11 mouse cellular contexts compared by ENCODE assay signal in the genomic region with DNA sequence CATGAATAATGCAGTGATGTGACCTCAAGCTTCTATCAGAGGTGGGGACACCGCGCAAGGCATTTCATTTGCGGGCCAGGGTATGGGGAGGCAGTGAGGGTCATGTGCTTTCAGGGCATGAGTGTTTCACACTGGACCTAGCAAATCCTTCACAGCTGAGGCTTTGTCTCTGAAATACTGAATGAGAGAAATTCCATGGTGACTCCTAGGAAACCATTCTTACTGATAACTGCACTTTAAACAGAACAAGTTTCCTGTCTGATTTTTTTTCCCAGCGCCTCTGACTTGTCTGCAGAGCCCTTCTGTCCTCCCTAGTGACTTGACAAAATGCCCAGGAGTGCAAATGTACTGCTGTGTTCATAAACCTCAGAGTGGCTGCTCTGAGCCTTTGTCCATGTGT. TPM values are rescaled to one million over a fixed set of nuclear protein-coding genes. Genes with fewer than 3 reads are reported as not detected.
A peak's percentile ranks its signal among the peaks of the same experiment; 100 is the strongest.
DNase-seq lines count a peak whose midpoint lies in the region; ATAC-seq lines count a peak whose summit lies in the region.
"Had no signal": no experiment of that assay in that cellular context is flagged by ENCODE, and none has a peak within 500 bp of the region (broad histone marks: within the 10 kb centered on the region; RNA-seq: fewer than 3 reads in every experiment).

No protein-coding gene starts in this region.

- peaks cover 20% of the 10 kb centered on the region for H3K36me3 ChIP-seq in lung, embryonic 16.5 days (ENCODE audit: control insufficient read depth, insufficient read depth, low read length)
- H3K36me3 ChIP-seq in hindbrain, embryonic 10.5 days, result peaks cover 36% of the 10 kb centered on the region
- 0 out of 2 replicates have a peak, but pooled peaks cover 9% of the 10 kb centered on the region for H3K36me3 ChIP-seq in neural tube, embryonic 12.5 days

- no peak overlapping the region for H3K4me3 ChIP-seq in lung, embryonic 16.5 days (ENCODE audit: low read length)
- no peak overlapping the region for H3K4me3 ChIP-seq in hindbrain, embryonic 10.5 days
- H3K4me3 ChIP-seq in neural tube, embryonic 12.5 days, result no peak overlapping the region
- H3K4me3 ChIP-seq: limb, embryonic 15.5 days had no signal

- peaks cover 31% of the 10 kb centered on the region for H3K4me1 ChIP-seq in lung, embryonic 16.5 days (replicated peaks; ENCODE audit: control insufficient read depth, insufficient read depth, low read length)
- peaks cover 100% of the 10 kb centered on the region for H3K4me1 ChIP-seq in hindbrain, embryonic 10.5 days (replicated peaks)
- H3K4me1 ChIP-seq in neural tube, embryonic 12.5 days, result peaks cover 89% of the 10 kb centered on the region

- no peaks in the 10 kb centered on the region for H3K9me3 ChIP-seq in lung, embryonic 16.5 days (ENCODE audit: control insufficient read depth, low read length)
- no peaks in the 10 kb centered on the region for H3K9me3 ChIP-seq in hindbrain, embryonic 10.5 days
- no peaks in the 10 kb centered on the region for H3K9me3 ChIP-seq in neural tube, embryonic 12.5 days
- H3K9me3 ChIP-seq: G1E; limb, embryonic 15.5 days had no signal

- peak overlapping the region; percentile 43 for H3K27ac ChIP-seq in lung, embryonic 16.5 days (ENCODE audit: low read length)
- peak overlapping the region; percentile 87 for H3K27ac ChIP-seq in hindbrain, embryonic 10.5 days
- peak overlapping the region; percentile 43 for H3K27ac ChIP-seq in neural tube, embryonic 12.5 days
- H3K27ac ChIP-seq: limb, embryonic 15.5 days had no signal

- no peak overlapping the region for H3K4me2 ChIP-seq in lung, embryonic 16.5 days (ENCODE audit: low read depth, low read length)
- H3K4me2 ChIP-seq in neural tube, embryonic 12.5 days (replicated peaks), result no peak overlapping the region
- H3K4me2 ChIP-seq: limb, embryonic 15.5 days had no signal

- no peaks in the 10 kb centered on the region for H3K27me3 ChIP-seq in lung, embryonic 16.5 days (ENCODE audit: control insufficient read depth, insufficient read depth, low read depth, low read length)
- peaks cover 16% of the 10 kb centered on the region for H3K27me3 ChIP-seq in hindbrain, embryonic 10.5 days (ENCODE audit: insufficient read depth, poor library complexity, severe bottlenecking)
- H3K27me3 ChIP-seq in neural tube, embryonic 12.5 days (replicated peaks), result no peaks in the 10 kb centered on the region
- H3K27me3 ChIP-seq: limb, embryonic 15.5 days had no signal

- DNase-seq in lung, postnatal 36 days, result no peak
- peak; percentile 89 for DNase-seq in embryo, embryonic 10.5 days (ENCODE audit: low spot score)
- peak; percentile 78 for DNase-seq in hindbrain, embryonic 10.5 days (ENCODE audit: low spot score)
- DNase-seq in kidney, postnatal 4 days, result no peak
- no peak for DNase-seq in adrenal gland, adult 18-20 months (ENCODE audit: low spot score in 2 of 2)

- no peak overlapping the region for H3K9ac ChIP-seq in lung, embryonic 16.5 days (ENCODE audit: low read length)
- no peak overlapping the region for H3K9ac ChIP-seq in neural tube, embryonic 12.5 days
- H3K9ac ChIP-seq: limb, embryonic 15.5 days had no signal

- WGBS in lung, embryonic 16.5 days, result 45% methylated on average over 4 of the region's 4 CpGs
- WGBS in hindbrain, embryonic 10.5 days, result 30% methylated on average over 4 of the region's 4 CpGs
- 26% methylated on average over 4 of the region's 4 CpGs for WGBS in neural tube, embryonic 12.5 days

- ATAC-seq in lung, embryonic 16.5 days (ENCODE audit: low read depth), result 0 out of 2 replicates have a peak, but pooled peaks have one; percentile 18
- ATAC-seq in neural tube, embryonic 12.5 days (ENCODE audit: low FRiP score, low read depth), result peak; percentile 66

RNA-seq across cellular contexts. Expression of a gene that starts 41.5 kb away (rescaled TPM):
- polyA plus RNA-seq in lung, embryonic 16.5 days (2015; fragmentation: Nextera tagmentation; extraction: Ambion mirVana), result not detected in 2 replicates
- not detected in 2 replicates for polyA plus RNA-seq in hindbrain, embryonic 10.5 days (2016; fragmentation: Nextera tagmentation; extraction: Ambion mirVana)
- polyA plus RNA-seq in neural tube, embryonic 12.5 days (2016; fragmentation: Nextera tagmentation; extraction: Ambion mirVana), result not detected in 2 replicates
- total RNA-seq in adrenal gland, adult 18-20 months (2021), result not detected
- total RNA-seq: G1E; heart, postnatal 36 days had no signal
- polyA plus RNA-seq: G1E; limb, embryonic 15.5 days; spleen, adult 2 months had no signal

Comparison
In these comparisons a context has a peak if more than half of its experiments do, and no peak if none do; other contexts are left out.
1. DNase-seq: peak in embryo, embryonic 10.5 days (single experiment) and hindbrain, embryonic 10.5 days (single experiment); none in lung, postnatal 36 days (single experiment), kidney, postnatal 4 days (0 of 2) and adrenal gland, adult 18-20 months (0 of 2).
2. Peak in every context shown above with its lines, with median percentiles within 50 percentile points of each other: H3K27ac ChIP-seq.